Mouse (Mus musculus): ENCODE results near the gene Mettl3. TPM values are rescaled to one million over a fixed set of nuclear protein-coding genes. Genes with fewer than 3 reads are reported as not detected.
A peak's percentile ranks its signal among the peaks of the same experiment; 100 is the strongest.
"Not testable (repeated sequence)": the region's sequence is repeated elsewhere in the genome, so short reads cannot be mapped to it uniquely, and the experiment has no call there.

Gene Mettl3
- total RNA-seq (2021) = 10 to 100 TPM; 39.2 to 43.1 TPM
- long read RNA-seq, transcript Mettl3-201 (11 exons, 2,025 nt) = major isoform, 17 of 38 reads
- long read RNA-seq, partial matches to known transcripts = 7 of 38 reads
- long read RNA-seq, other reads (novel, unspliced or antisense) = 14 of 38 reads

DNA sequence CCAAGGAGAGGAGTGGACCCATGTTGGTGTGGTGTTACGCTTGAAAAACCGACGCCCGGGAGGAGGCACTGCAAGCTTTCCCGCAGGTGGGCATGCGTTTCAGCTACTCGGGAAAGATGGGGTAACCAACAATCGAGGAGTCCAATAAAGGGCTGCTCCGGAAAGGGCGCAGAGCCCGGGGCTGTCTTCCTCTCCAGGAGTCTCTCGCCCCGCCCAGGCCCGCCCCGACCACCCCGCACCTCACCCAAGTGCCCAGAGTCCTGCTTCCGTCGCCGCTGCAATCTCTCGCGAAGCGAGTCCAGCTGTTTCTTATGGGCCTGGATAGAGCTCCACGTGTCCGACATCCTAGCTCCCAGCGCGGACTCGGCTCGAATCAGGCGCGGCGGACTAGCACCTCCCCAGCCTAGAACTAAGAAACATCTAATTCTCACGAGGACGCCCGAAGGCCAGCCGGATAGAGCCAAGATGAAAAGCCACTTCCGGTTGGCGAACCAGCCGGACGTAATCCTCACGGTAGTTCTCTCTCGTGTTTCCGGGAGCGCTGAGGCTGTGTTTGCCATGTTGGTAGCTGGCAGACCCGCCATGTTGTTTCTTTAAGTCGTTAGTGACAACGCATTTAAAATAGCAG is at the start of gene Mettl3:
Gene Mettl3 (minus strand): TSS at position 485 of the 628 bp plus-strand sequence.
- peak; percentile 88 to 96 for DNase-seq (ENCODE audit: low spot score in 2 of 2)

GRCm38 (mm10) chr14:52339512-52339852 is 34.6 kb upstream of the Mettl3 start:
- no peak for DNase-seq (ENCODE audit: low spot score in 2 of 2)

GRCm38 (mm10) chr14:52338751-52339511 is 34.0 kb upstream of the Mettl3 start:
- DNase-seq (ENCODE audit: low spot score in 2 of 2) = peak; percentile 66 to 90

GRCm38 (mm10) chr14:52332171-52332570 is 27.2 kb upstream of the Mettl3 start:
- DNase-seq (ENCODE audit: low spot score in 2 of 2) = no peak

- no peak for DNase-seq (ENCODE audit: low spot score in 2 of 2)
Measured at GRCm38 (mm10) chr14:52331069-52331750, 26.3 kb upstream of the Mettl3 start.

DNA sequence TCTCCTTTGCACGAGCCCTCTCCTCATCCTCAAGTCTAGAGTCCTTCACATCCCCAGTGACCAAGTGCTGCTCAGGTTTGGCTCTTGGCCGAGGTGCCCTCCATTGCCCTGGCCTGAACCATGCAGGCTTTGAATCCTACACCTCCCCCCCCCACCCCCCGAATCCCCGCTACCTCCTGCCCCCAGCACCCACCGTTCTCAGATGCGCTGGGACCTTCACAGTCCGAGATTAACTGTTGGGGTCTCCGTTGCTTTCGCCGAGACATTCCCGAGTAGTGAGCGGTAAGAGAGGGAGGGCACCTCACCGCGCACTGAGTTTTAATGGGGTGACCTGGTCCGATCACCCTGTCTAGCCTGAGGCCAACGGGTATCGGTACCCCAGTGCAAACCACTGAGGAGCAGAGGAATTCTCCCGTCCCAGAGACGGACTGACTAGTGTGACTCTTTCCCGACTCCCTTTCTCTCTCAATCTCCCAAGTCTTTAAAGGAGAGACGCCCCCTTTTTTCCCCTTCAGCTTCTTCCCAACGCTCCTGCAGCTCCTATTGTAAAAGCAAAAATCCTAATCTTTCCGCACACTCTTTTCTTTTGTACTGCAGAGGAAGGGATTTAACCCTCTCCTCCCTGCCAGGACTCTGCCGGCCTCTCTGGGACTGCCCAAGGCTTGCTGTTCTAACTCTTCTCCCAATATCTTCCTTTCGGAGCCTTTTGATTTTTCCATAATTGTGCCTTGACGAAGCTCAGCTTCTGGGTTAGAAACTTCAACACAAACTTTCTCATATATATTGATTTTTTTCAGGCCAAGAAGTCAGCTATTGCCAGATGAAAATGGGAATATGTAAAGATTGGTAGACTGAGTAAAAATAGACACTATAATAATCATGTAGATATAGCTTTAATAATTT is 23.2 kb upstream of the Mettl3 start, which contains the start of gene Sall2:
Gene Sall2 (minus strand): TSS at position 853 of the 903 bp plus-strand sequence.
- DNase-seq (ENCODE audit: low spot score in 2 of 2) = no peak

DNA sequence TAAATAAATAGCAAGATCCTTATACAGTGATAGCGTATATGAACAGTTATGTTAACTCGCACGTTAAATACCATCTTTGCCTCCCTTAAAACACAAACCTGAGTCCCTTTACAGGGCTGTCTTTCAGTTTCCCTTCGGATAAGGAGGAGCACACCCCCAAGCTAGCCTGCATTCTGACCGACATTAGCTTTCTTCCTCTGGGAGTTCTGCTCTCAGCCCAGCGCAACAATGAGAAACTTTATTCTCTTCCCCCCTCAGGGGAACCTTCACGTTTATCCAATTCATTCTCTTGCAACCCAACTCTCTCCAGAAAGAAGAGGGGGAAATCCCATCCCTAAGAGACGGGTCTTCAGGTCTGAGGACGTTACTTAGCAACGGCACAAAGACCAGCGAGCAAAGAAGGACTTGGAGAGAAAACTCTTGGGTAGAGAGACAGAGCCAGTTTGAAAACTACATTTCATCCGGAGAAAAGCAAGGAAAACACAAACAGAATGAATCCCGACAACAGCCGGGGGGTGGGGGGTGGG is 22.5 kb upstream of the Mettl3 start:
- DNase-seq (ENCODE audit: low spot score in 2 of 2) = no peak

DNA sequence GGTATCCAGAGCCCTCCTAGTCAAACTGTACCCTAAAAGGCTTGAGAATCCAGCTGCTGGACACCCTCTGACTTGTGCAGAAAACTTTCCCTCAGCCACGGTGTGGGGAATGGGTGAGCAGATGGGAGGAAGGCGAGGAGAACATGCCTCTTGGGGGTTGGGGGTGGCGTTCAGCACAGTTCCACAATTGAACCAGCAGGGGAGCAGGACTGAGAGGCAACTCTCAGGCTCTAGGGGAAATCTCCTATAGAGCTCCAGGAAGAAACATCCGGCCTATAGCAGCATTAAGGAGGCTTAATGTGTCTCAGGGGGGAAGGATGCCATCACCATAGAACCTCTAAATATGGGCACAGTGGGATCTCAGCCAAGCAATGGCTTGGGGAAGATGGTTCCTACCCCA is 21.0 kb upstream of the Mettl3 start:
- DNase-seq (ENCODE audit: low spot score in 2 of 2) = no peak

- no peak for DNase-seq (ENCODE audit: low spot score in 2 of 2)
Measured at GRCm38 (mm10) chr14:52319361-52319760, 14.4 kb upstream of the Mettl3 start.

GRCm38 (mm10) chr14:52316441-52317225 is 11.7 kb upstream of the Mettl3 start:
- DNase-seq (ENCODE audit: low spot score in 2 of 2) = no peak

DNA sequence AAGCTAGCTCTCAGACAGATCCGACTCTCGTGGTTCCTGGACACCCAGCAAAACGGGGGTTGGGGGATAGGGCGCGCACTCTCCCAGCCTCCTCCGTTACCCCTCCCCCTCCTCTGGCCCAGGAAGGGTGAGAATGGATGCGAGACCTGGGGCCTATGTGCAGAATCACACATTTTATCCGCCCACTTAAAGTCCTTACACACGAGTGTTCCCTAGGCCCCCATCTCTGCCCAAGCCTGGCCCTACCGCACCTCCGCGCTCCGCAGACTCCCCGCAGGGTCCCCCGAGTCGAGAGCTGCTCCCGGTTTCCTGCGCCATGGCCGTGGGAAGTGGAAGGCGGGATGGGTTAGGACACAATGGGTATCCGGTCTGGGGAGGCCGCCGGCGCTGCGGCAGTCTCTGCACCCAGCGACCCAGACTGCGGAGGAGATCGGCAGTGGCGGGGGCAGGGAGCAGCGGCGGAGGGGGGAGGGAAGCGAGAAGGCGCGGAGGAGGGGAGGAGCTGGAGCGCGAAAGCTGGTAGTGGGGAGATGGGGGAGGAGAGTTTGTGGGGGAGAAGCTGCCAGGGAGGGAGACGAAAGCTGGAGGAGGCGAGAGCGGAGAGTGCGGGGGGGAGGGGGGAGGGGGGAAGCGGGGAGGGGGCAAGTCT is 11.0 kb upstream of the Mettl3 start:
- peak; percentile 72 for DNase-seq (ENCODE audit: low spot score in 2 of 2)

DNA sequence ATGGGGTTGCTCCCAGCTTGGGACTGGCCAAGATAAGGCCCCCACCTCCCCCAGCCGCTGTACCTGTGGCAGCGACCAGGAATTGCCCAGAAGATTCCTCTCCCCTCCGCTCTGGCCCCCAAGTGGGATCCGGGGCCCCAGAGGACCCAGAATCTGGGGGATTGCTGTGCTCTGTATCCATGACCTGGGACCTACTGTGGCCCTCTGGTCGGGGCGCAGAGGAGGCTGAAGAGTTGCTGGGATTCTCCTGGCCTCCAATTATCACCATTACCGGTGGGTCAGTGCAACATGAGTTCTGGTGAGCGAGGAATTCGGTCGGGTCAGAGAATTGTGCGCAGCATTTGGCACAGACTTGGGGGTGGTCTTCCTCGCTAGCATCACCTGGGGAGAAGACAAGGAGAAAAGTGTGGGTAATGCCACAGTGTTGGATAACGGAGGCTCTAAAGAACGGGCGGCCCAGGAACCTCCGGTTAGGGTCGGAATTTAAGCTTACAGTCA is 10.4 kb upstream of the Mettl3 start:
- DNase-seq (ENCODE audit: low spot score in 2 of 2) = no peak

GRCm38 (mm10) chr14:52314808-52315150 is 9.9 kb upstream of the Mettl3 start:
- DNase-seq (ENCODE audit: low spot score in 2 of 2) = no peak

GRCm38 (mm10) chr14:52313931-52314807 is 9.2 kb upstream of the Mettl3 start:
- DNase-seq (ENCODE audit: low spot score in 2 of 2) = no peak

DNA sequence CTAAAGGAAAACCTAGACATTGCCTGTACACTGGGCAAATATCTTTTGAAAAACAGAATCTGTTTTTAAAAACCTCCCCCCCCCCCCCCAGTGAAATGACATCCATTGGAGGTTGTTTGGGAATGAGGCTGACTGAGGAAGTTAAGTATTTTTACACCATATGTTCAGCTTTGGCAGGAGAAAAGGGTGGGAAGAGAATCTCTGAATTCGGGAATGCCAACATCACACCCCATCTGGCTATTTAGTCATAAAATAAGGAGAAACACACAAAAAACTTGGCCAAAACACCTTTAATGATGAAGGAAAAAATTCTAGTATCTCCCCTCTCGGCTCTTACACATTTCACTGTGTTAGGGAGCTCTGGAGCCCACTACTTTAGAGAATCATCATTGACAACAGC is 6.0 kb upstream of the Mettl3 start:
- DNase-seq (ENCODE audit: low spot score in 2 of 2) = peak in 1 of 2 experiments; percentile 44

GRCm38 (mm10) chr14:52310343-52310742 is 5.4 kb upstream of the Mettl3 start:
- DNase-seq (ENCODE audit: low spot score in 2 of 2) = not testable (repeated sequence)

GRCm38 (mm10) chr14:52306100-52306499 is 1.2 kb upstream of the Mettl3 start:
- no peak for DNase-seq (ENCODE audit: low spot score in 2 of 2)

GRCm38 (mm10) chr14:52303517-52303916 is 1.4 kb downstream of the Mettl3 start:
- not testable (repeated sequence) for DNase-seq (ENCODE audit: low spot score in 2 of 2)

All from layer of hippocampus, adult 18-20 months (tissue).